Mouse (Mus musculus) cerebellum, adult 11 months (tissue): ENCODE data around the gene Srr.

Experiments used
- DNase-seq: peaks from one replicate; pipeline ENCODE4 v3.0.0; 2022

Gene Srr

DNA sequence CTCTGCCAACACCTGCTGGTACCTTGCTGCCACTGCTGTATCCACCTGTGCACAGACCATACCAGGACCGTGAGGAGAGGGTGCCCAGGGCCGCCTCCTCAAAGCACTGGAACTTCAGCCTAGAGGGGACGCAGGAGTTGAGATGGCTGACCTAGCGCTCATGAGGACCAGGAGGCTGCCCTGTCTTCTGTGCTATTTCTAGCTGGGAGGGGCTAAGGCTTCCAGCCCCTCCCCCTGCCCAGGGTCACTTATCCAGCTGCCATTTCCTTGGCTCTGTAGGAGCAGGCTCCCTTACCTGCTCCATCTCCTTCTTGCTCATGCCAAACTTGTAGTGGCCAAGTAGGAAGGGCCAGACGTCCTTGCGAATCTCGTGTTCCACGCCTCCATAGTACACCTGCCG is 68.0 kb downstream of the Srr start:
- no peak for DNase-seq
